In genomic region chr2:22255600-22255999, GRCm38 (mm10) we compare ENCODE assay signal across 22 mouse cellular contexts. TPM values are rescaled to one million over a fixed set of nuclear protein-coding genes. Genes with fewer than 3 reads are reported as not detected.
"Had no signal": no experiment of that assay in that cellular context is flagged by ENCODE, and none has a peak within 500 bp of the region (broad histone marks: within the 10 kb centered on the region; RNA-seq: fewer than 3 reads in every experiment).

No protein-coding gene starts in this region.

- DNase-seq: kidney, adult 18-20 months; kidney, adult 9 months; kidney, postnatal 14 days; kidney, postnatal 4 days; left cerebral cortex, postnatal 4 days; liver; liver, embryonic 13.5 days; lung, adult 2 months; lung, postnatal 14 days; lung, postnatal 4 days; right cerebral cortex, postnatal 25 days; spleen, adult 18-20 months; thymus, postnatal 25 days had no signal

- H3K4me2 ChIP-seq: limb, embryonic 13.5 days; liver, embryonic 13.5 days; midbrain, embryonic 11.5 days; neural tube, embryonic 13.5 days; stomach, embryonic 15.5 days had no signal

- H3K9me3 ChIP-seq: limb, embryonic 13.5 days; liver, embryonic 13.5 days; neural tube, embryonic 13.5 days; stomach, embryonic 15.5 days had no signal

- H3K27ac ChIP-seq: limb, embryonic 13.5 days; liver, embryonic 13.5 days; neural tube, embryonic 13.5 days; stomach, embryonic 15.5 days had no signal

- H3K4me3 ChIP-seq: limb, embryonic 13.5 days; liver, embryonic 13.5 days; neural tube, embryonic 13.5 days; stomach, embryonic 15.5 days had no signal

- H3K4me1 ChIP-seq: limb, embryonic 13.5 days; liver, embryonic 13.5 days; neural tube, embryonic 13.5 days; stomach, embryonic 15.5 days had no signal

- H3K27me3 ChIP-seq: limb, embryonic 13.5 days; liver, embryonic 13.5 days; neural tube, embryonic 13.5 days; stomach, embryonic 15.5 days had no signal

- H3K9ac ChIP-seq: limb, embryonic 13.5 days; liver, embryonic 13.5 days; neural tube, embryonic 13.5 days; stomach, embryonic 15.5 days had no signal

- H3K36me3 ChIP-seq: limb, embryonic 13.5 days; liver, embryonic 13.5 days; neural tube, embryonic 13.5 days; stomach, embryonic 15.5 days had no signal

RNA-seq across cellular contexts. Expression of gene Myo3a, which starts 28.3 kb away (rescaled TPM):
- polyA plus RNA-seq: kidney, embryonic 16.5 days; limb, embryonic 13.5 days; liver, embryonic 13.5 days; liver, embryonic 16.5 days; lung, adult 2 months; lung, embryonic 16.5 days; midbrain, embryonic 11.5 days; neural tube, embryonic 13.5 days; thymus, postnatal 0 days; urinary bladder, adult 2 months had no signal
